Mouse (Mus musculus): ENCODE measurements around the gene Fgfr2.

DNA sequence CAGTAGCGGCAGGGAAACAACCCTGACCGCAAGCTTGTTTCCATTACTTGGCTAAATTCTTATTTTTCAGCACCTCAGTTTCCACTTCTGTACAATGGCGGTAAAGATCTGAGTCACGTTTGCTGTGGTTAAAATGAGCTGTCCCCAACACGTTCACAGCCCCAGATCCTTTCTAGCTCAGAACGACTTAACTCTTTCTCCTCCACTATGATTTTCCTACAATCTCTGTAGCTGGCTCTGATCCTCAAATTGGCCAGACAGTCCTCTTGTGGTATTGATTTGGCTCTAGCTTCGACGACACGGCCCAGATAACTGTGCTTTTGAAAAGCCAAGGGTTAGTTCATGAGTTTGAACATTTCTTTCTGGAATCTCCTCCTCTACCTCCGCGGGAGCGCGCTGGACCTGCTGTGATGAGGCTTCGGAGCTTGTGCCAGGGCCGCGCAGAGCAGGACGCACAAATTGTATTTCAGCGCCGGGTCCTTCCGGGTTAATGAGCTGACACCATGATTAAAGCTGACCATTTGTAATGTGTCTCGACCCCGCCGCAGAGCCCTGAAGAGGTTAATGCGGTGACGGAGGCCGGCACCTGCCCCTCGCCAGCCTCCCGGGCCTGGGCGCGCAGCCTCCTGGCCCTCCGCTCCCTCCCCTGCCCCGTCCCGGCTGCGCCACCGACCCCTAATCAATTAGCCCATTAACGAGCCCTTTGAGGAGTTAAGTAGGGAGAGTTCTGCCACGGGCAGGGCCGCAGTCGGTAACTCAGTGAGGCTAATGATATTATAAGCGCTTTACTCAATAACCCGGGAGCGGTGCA is 1571.0 kb downstream of the Fgfr2 start:
- no peak for TF ChIP-seq CTCF (IDR thresholded peaks at IDR 0.05)
- no peak for TF ChIP-seq EP300 (IDR thresholded peaks at IDR 0.05)
